ENCODE assay signal across 35 mouse cellular contexts in the genomic region with DNA sequence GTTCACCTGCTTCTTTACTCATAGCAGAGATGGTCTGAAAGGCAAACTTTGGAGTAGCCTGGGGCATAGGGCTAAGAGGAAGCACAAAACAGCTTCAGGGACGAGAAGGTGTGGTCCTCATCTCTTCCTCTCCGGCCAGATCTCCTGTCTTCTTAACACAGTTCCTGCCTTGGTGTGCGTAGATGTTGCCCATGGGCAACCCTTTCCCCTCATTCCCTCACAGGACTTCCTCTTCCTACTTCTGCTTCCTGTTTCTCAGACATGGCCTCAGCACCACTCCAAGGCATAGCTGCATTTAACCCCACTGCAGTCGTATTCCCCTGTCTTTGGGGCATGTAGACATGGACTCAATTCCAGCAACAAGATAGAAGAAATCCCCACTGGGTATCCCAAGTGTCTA. TPM values are rescaled to one million over a fixed set of nuclear protein-coding genes. Genes with fewer than 3 reads are reported as not detected.
DNase-seq lines count a peak whose midpoint lies in the region; ATAC-seq and TF ChIP-seq lines count a peak whose summit lies in the region.
"Had no signal": no experiment of that assay in that cellular context is flagged by ENCODE, and none has a peak within 500 bp of the region (broad histone marks: within the 10 kb centered on the region; RNA-seq: fewer than 3 reads in every experiment).

No protein-coding gene starts in this region.

- no peak for TF ChIP-seq EP300 in lung, postnatal 0 days (IDR thresholded peaks at IDR 0.05)
- no peak for TF ChIP-seq EP300 in stomach, postnatal 0 days (optimal IDR thresholded peaks at IDR 0.05)

- no peaks in the 10 kb centered on the region for H3K4me1 ChIP-seq in lung, postnatal 0 days (ENCODE audit: insufficient read depth, low read depth, low read length)
- H3K4me1 ChIP-seq in bone marrow macrophage, adult 2 months (ENCODE audit: control insufficient read depth, insufficient read depth, low read length): peaks cover 26% of the 10 kb centered on the region
- H3K4me1 ChIP-seq in stomach, postnatal 0 days (replicated peaks; ENCODE audit: control insufficient read depth, insufficient read depth): no peaks in the 10 kb centered on the region

- H3K9ac ChIP-seq in lung, postnatal 0 days (replicated peaks; ENCODE audit: low read depth): no peak overlapping the region
- H3K9ac ChIP-seq in stomach, postnatal 0 days (ENCODE audit: low read length): no peak overlapping the region
- H3K9ac ChIP-seq: forebrain, embryonic 13.5 days; heart, embryonic 12.5 days; hindbrain, embryonic 14.5 days; lung, embryonic 14.5 days; midbrain, embryonic 12.5 days; neural tube, embryonic 13.5 days had no signal

- H3K9me3 ChIP-seq in lung, postnatal 0 days (ENCODE audit: low read length): no peaks in the 10 kb centered on the region
- no peaks in the 10 kb centered on the region for H3K9me3 ChIP-seq in stomach, postnatal 0 days (ENCODE audit: control insufficient read depth, low read length)
- H3K9me3 ChIP-seq: forebrain, embryonic 13.5 days; heart, embryonic 12.5 days; midbrain, embryonic 12.5 days; neural tube, embryonic 13.5 days had no signal

- H3K27ac ChIP-seq in lung, postnatal 0 days (ENCODE audit: low read length): no peak overlapping the region
- peak overlapping the region; percentile 72 for H3K27ac ChIP-seq in bone marrow macrophage, adult 2 months (ENCODE audit: insufficient read depth, low read depth, low read length)
- H3K27ac ChIP-seq in stomach, postnatal 0 days (replicated peaks): no peak overlapping the region
- H3K27ac ChIP-seq: forebrain, embryonic 13.5 days; hindbrain, embryonic 14.5 days; midbrain, embryonic 12.5 days; neural tube, embryonic 13.5 days had no signal

- H3K4me2 ChIP-seq in lung, postnatal 0 days (replicated peaks; ENCODE audit: low read depth, low read length): no peak overlapping the region
- H3K4me2 ChIP-seq in stomach, postnatal 0 days (replicated peaks; ENCODE audit: low read depth): no peak overlapping the region
- H3K4me2 ChIP-seq: forebrain, embryonic 13.5 days; heart, embryonic 12.5 days; hindbrain, embryonic 14.5 days; lung, embryonic 14.5 days; midbrain, embryonic 12.5 days; neural tube, embryonic 13.5 days had no signal

- no peaks in the 10 kb centered on the region for H3K27me3 ChIP-seq in lung, postnatal 0 days (replicated peaks; ENCODE audit: insufficient read depth, low read length)
- H3K27me3 ChIP-seq in stomach, postnatal 0 days (ENCODE audit: control insufficient read depth, insufficient read depth, low read length): no peaks in the 10 kb centered on the region
- H3K27me3 ChIP-seq: forebrain, embryonic 13.5 days; heart, embryonic 12.5 days; neural tube, embryonic 13.5 days had no signal

- no peaks in the 10 kb centered on the region for H3K36me3 ChIP-seq in lung, postnatal 0 days (ENCODE audit: insufficient read depth, low read length)
- no peaks in the 10 kb centered on the region for H3K36me3 ChIP-seq in stomach, postnatal 0 days (ENCODE audit: control insufficient read depth, insufficient read depth, low read length)
- H3K36me3 ChIP-seq: heart, embryonic 12.5 days; midbrain, embryonic 12.5 days; neural tube, embryonic 13.5 days had no signal

- DNase-seq in layer of hippocampus, adult 9-11 months: peak; percentile 45
- no peak for DNase-seq in layer of hippocampus, postnatal 36 days
- DNase-seq in lung, postnatal 0 days (ENCODE audit: low spot score): peak; percentile 43
- no peak for DNase-seq in lung, postnatal 10 days
- DNase-seq in stomach, postnatal 0 days (ENCODE audit: low spot score): no peak
- DNase-seq in spleen, adult 12 weeks (ENCODE audit: low spot score): no peak
- DNase-seq: adrenal gland, postnatal 25 days; cerebellum, adult 8-10 months; cerebellum, postnatal 25 days; gastrocnemius, postnatal 14 days; kidney, adult 9 months; kidney, postnatal 10 days; liver; lung, embryonic 14.5 days; spleen, adult 18-20 months; thymus, adult 2 months; thymus, postnatal 4 days had no signal

- no peak for ATAC-seq in lung, postnatal 0 days
- ATAC-seq in megakaryocyte, adult 5-6 weeks (ENCODE audit: poor library complexity, severe bottlenecking): peak; percentile 67
- ATAC-seq in stomach, postnatal 0 days (ENCODE audit: low FRiP score, low TSS enrichment): no peak
- ATAC-seq: CD4-positive, CD25-positive, alpha-beta regulatory T cell, adult 4 months; forebrain, embryonic 13.5 days; intestine, postnatal 0 days had no signal

- TF ChIP-seq POLR2A in bone marrow macrophage, adult 2 months (IDR thresholded peaks at IDR 0.05; ENCODE audit: borderline replicate concordance, low read depth, low read length): no peak

- WGBS in lung, postnatal 0 days: 51% methylated on average over 4 of the region's 4 CpGs
- 64% methylated on average over 4 of the region's 4 CpGs for WGBS in stomach, postnatal 0 days

- no peak for TF ChIP-seq CTCF in lung, postnatal 0 days (IDR thresholded peaks at IDR 0.05)
- TF ChIP-seq CTCF in bone marrow macrophage, adult 2 months (IDR thresholded peaks at IDR 0.05; ENCODE audit: low read depth, low read length): no peak
- no peak for TF ChIP-seq CTCF in stomach, postnatal 0 days (IDR thresholded peaks at IDR 0.05; ENCODE audit: low read depth)

- no peak overlapping the region for H3K4me3 ChIP-seq in lung, postnatal 0 days (ENCODE audit: low read depth, low read length)
- no peak overlapping the region for H3K4me3 ChIP-seq in bone marrow macrophage, adult 2 months (ENCODE audit: insufficient read depth, low read length)
- no peak overlapping the region for H3K4me3 ChIP-seq in stomach, postnatal 0 days (ENCODE audit: low read depth, low read length)
- H3K4me3 ChIP-seq: forebrain, embryonic 13.5 days; heart, embryonic 12.5 days; midbrain, embryonic 12.5 days; neural tube, embryonic 13.5 days had no signal

RNA-seq across cellular contexts. Expression of gene Gm10803, which starts 29.5 kb away (rescaled TPM):
- total RNA-seq in layer of hippocampus, postnatal 36 days (2021): not detected
- not detected in 2 replicates for polyA plus RNA-seq in lung, postnatal 0 days (2015; fragmentation: Nextera tagmentation; extraction: Ambion mirVana)
- polyA plus RNA-seq in bone marrow macrophage, adult 2 months (2012; ENCODE audit: insufficient read depth, insufficient read length, missing spikeins): not detected in 2 replicates
- not detected in 2 replicates for total RNA-seq in megakaryocyte, adult 5-6 weeks (2015)
- not detected in 2 replicates for total RNA-seq in megakaryocyte, adult 5-6 weeks (2017)
- polyA plus RNA-seq in stomach, postnatal 0 days (2015; fragmentation: Nextera tagmentation; extraction: Ambion mirVana): not detected in 2 replicates
- total RNA-seq: adrenal gland, adult 18-20 months; adrenal gland, postnatal 25 days; gastrocnemius, postnatal 14 days; heart, adult 18-20 months; hematopoietic stem cell, adult 5-6 weeks; layer of hippocampus, postnatal 25 days; left cerebral cortex, postnatal 10 days had no signal
- polyA plus RNA-seq: CD4-positive, CD25-positive, alpha-beta regulatory T cell, adult 4 months; embryonic facial prominence, embryonic 11.5 days; forebrain, embryonic 13.5 days; heart, embryonic 12.5 days; heart, postnatal 0 days; hindbrain, embryonic 14.5 days; intestine, postnatal 0 days; large intestine, adult 2 months; limb, embryonic 11.5 days; lung, embryonic 14.5 days; midbrain, embryonic 12.5 days; neural tube, embryonic 13.5 days; thymus, adult 2 months had no signal

RNA-seq across cellular contexts. Expression of gene Alx4, which starts 52.3 kb away (rescaled TPM):
- under 1 TPM; 0.55 to 0.88 TPM for total RNA-seq in layer of hippocampus, postnatal 36 days (2021)
- 0.04 TPM in 1 of 2 replicates, not detected in the other for polyA plus RNA-seq in lung, postnatal 0 days (2015; fragmentation: Nextera tagmentation; extraction: Ambion mirVana)
- not detected in 2 replicates for polyA plus RNA-seq in bone marrow macrophage, adult 2 months (2012; ENCODE audit: insufficient read depth, insufficient read length, missing spikeins)
- not detected in 2 replicates for total RNA-seq in megakaryocyte, adult 5-6 weeks (2015)
- not detected in 2 replicates for total RNA-seq in megakaryocyte, adult 5-6 weeks (2017)
- 0.05 and 0.06 TPM in 2 replicates for polyA plus RNA-seq in stomach, postnatal 0 days (2015; fragmentation: Nextera tagmentation; extraction: Ambion mirVana)
- total RNA-seq: hematopoietic stem cell, adult 5-6 weeks had no signal
- polyA plus RNA-seq: CD4-positive, CD25-positive, alpha-beta regulatory T cell, adult 4 months; heart, postnatal 0 days; intestine, postnatal 0 days had no signal

Comparison
In these comparisons a context has a peak if more than half of its experiments do, and no peak if none do; other contexts are left out.
1. DNase-seq: peak in layer of hippocampus, adult 9-11 months (single experiment) and lung, postnatal 0 days (single experiment); none in layer of hippocampus, postnatal 36 days (0 of 2), lung, postnatal 10 days (single experiment), stomach, postnatal 0 days (single experiment) and spleen, adult 12 weeks (single experiment).